Mouse (Mus musculus) layer of hippocampus, adult 11-12 months (tissue): ENCODE data around the gene Yjefn3.

Experiments
- DNase-seq: peaks from one replicate; pipeline ENCODE4 v3.0.0; 2022; ENCODE audit warnings: low spot score

Gene Yjefn3

GRCm38 (mm10) chr8:69880841-69881240 is 21.7 kb downstream of the Yjefn3 start:
- DNase-seq = no peak

- DNase-seq = no peak
Observed at GRCm38 (mm10) chr8:69879678-69880077, 22.8 kb downstream of the Yjefn3 start.

- no peak for DNase-seq
Observed at GRCm38 (mm10) chr8:69877992-69878391, 24.5 kb downstream of the Yjefn3 start.

- no peak for DNase-seq
Observed at GRCm38 (mm10) chr8:69877396-69877795, 25.1 kb downstream of the Yjefn3 start.

- DNase-seq = no peak
Observed at GRCm38 (mm10) chr8:69876967-69877366, 25.5 kb downstream of the Yjefn3 start.

GRCm38 (mm10) chr8:69876097-69876496 is 26.4 kb downstream of the Yjefn3 start:
- no peak for DNase-seq

GRCm38 (mm10) chr8:69874654-69875053 is 27.9 kb downstream of the Yjefn3 start:
- no peak for DNase-seq

- DNase-seq = peak; percentile 73
Observed at GRCm38 (mm10) chr8:69874155-69874554, 28.4 kb downstream of the Yjefn3 start.

GRCm38 (mm10) chr8:69870907-69871306 is 31.6 kb downstream of the Yjefn3 start:
- no peak for DNase-seq

GRCm38 (mm10) chr8:69870003-69870765 is 32.3 kb downstream of the Yjefn3 start:
- DNase-seq = no peak

GRCm38 (mm10) chr8:69867696-69868326 is 34.7 kb downstream of the Yjefn3 start:
- no peak for DNase-seq

- DNase-seq = no peak
Observed at GRCm38 (mm10) chr8:69864180-69864579, 38.3 kb downstream of the Yjefn3 start.

- DNase-seq = no peak
Observed at GRCm38 (mm10) chr8:69863387-69864020, 39.0 kb downstream of the Yjefn3 start.

- no peak for DNase-seq
Observed at GRCm38 (mm10) chr8:69861251-69861650, 41.3 kb downstream of the Yjefn3 start.

- DNase-seq = no peak
Observed at GRCm38 (mm10) chr8:69860807-69861206, 41.7 kb downstream of the Yjefn3 start.

- no peak for DNase-seq
Observed at GRCm38 (mm10) chr8:69853869-69854268, 48.6 kb downstream of the Yjefn3 start.

GRCm38 (mm10) chr8:69850926-69851506 is 51.5 kb downstream of the Yjefn3 start:
- no peak for DNase-seq

- no peak for DNase-seq
Observed at GRCm38 (mm10) chr8:69849899-69850298, 52.6 kb downstream of the Yjefn3 start.

- DNase-seq = no peak
Observed at GRCm38 (mm10) chr8:69848951-69849350, 53.6 kb downstream of the Yjefn3 start.

GRCm38 (mm10) chr8:69847167-69848065 is 55.1 kb downstream of the Yjefn3 start:
- DNase-seq = no peak
